Mouse (Mus musculus): Measurements from ENCODE around the gene Vopp1. TPM values are rescaled to one million over a fixed set of nuclear protein-coding genes. Genes with fewer than 3 reads are reported as not detected.
"Not testable (repeated sequence)": the region's sequence is repeated elsewhere in the genome, so short reads cannot be mapped to it uniquely, and the experiment has no call there.

The Vopp1 gene
- total RNA-seq (2021), result 10 to 100 TPM; 19.5 to 22.7 TPM
- long read RNA-seq, experiment 1, transcript Vopp1-201 (5 exons, 2,919 nt), result major isoform, 22 of 27 reads
- long read RNA-seq, experiment 1, partial matches to known transcripts, result 0 of 27 reads
- long read RNA-seq, experiment 1, other reads (novel, unspliced or antisense), result 3 of 27 reads
- long read RNA-seq, experiment 2, transcript Vopp1-201 (5 exons, 2,919 nt), result major isoform, 26 of 35 reads
- long read RNA-seq, experiment 2, partial matches to known transcripts, result 1 of 35 reads
- long read RNA-seq, experiment 2, other reads (novel, unspliced or antisense), result 5 of 35 reads

- DNase-seq, result peak; percentile 77 to 79
- intact Hi-C loops (cut with DNase I), result loop anchor here (10.0 kb wide), 1 partner anchor 120 kb away; the partner anchor contains the start of gene Lancl2
Measured at GRCm38 (mm10) chr6:57824422-57825258, at the start of gene Vopp1. Gene Vopp1, minus strand, starts transcription at chr6:57825159.

GRCm38 (mm10) chr6:57859043-57860042 is 34.4 kb upstream of the Vopp1 start:
- DNase-seq, result peak; percentile 7 to 43
- intact Hi-C loops (cut with DNase I), result loop anchor here (2.0 kb wide), 1 partner anchor 253 kb away; no protein-coding TSS in a partner anchor

GRCm38 (mm10) chr6:57851177-57851576 is 26.2 kb upstream of the Vopp1 start:
- intact Hi-C loops (cut with DNase I), result not testable (repeated sequence)

GRCm38 (mm10) chr6:57850286-57850685 is 25.3 kb upstream of the Vopp1 start, which contains the start of gene Vmn1r21:
Gene Vmn1r21, minus strand, starts transcription at chr6:57850343.
- intact Hi-C loops (cut with DNase I), result no loop called here

More at GRCm38 (mm10) chr6:57851177-57851576, 26.2 kb upstream of the Vopp1 start:
- not testable (repeated sequence) for DNase-seq

GRCm38 (mm10) chr6:57839693-57840408 is 14.9 kb upstream of the Vopp1 start:
- no peak for DNase-seq
- intact Hi-C loops (cut with DNase I), result no loop called here

More at GRCm38 (mm10) chr6:57850286-57850685, 25.3 kb upstream of the Vopp1 start, which contains the start of gene Vmn1r21:
- DNase-seq, result no peak

GRCm38 (mm10) chr6:57825259-57825715 is 328 bp upstream of the Vopp1 start:
- no peak for DNase-seq
- intact Hi-C loops (cut with DNase I), result loop anchor here (10.0 kb wide), 1 partner anchor 120 kb away; the partner anchor contains the start of gene Lancl2

GRCm38 (mm10) chr6:57823461-57823860 is 1.5 kb downstream of the Vopp1 start:
- intact Hi-C loops (cut with DNase I), result loop anchor here (10.0 kb wide), 1 partner anchor 119 kb away; the partner anchor contains the start of gene Lancl2
- no peak for DNase-seq

GRCm38 (mm10) chr6:57822648-57823410 is 2.1 kb downstream of the Vopp1 start:
- DNase-seq, result no peak
- intact Hi-C loops (cut with DNase I), result loop anchor here (10.0 kb wide), 1 partner anchor 118 kb away; the partner anchor contains the start of gene Lancl2

GRCm38 (mm10) chr6:57814436-57814940 is 10.5 kb downstream of the Vopp1 start:
- DNase-seq, result no peak
- intact Hi-C loops (cut with DNase I), result no loop called here

GRCm38 (mm10) chr6:57811748-57812730 is 12.9 kb downstream of the Vopp1 start:
- intact Hi-C loops (cut with DNase I), result no loop called here
- DNase-seq, result no peak

- DNase-seq, result no peak
- intact Hi-C loops (cut with DNase I), result no loop called here
Measured at GRCm38 (mm10) chr6:57805218-57806069, 19.5 kb downstream of the Vopp1 start.

GRCm38 (mm10) chr6:57803130-57803529 is 21.8 kb downstream of the Vopp1 start:
- intact Hi-C loops (cut with DNase I), result no loop called here
- DNase-seq, result no peak

GRCm38 (mm10) chr6:57798986-57799385 is 26.0 kb downstream of the Vopp1 start:
- DNase-seq, result no peak

GRCm38 (mm10) chr6:57796853-57797423 is 28.0 kb downstream of the Vopp1 start:
- DNase-seq, result no peak
- intact Hi-C loops (cut with DNase I), result no loop called here

More at GRCm38 (mm10) chr6:57798986-57799385, 26.0 kb downstream of the Vopp1 start:
- intact Hi-C loops (cut with DNase I), result no loop called here

- peak; percentile 11 to 15 for DNase-seq
- intact Hi-C loops (cut with DNase I), result no loop called here
Measured at GRCm38 (mm10) chr6:57795835-57796234, 29.1 kb downstream of the Vopp1 start.

Data from heart, postnatal 14 days (tissue).